Mouse (Mus musculus) limb, embryonic 15.5 days (tissue): Measurements from ENCODE around the gene Sost. TPM values are rescaled to one million over a fixed set of nuclear protein-coding genes. Genes with fewer than 3 reads are reported as not detected.

Source experiments
- ATAC-seq: fragments of 200-750 bp; cut with Nextera tagmentation; 2 replicates; pipeline ENCODE4 v1.8.0; 2017; ENCODE audit warnings: low read depth, moderate TSS enrichment; ENCODE audit not compliant: insufficient number of reproducible peaks, low FRiP score, low TSS enrichment
- H3K27ac ChIP-seq: fragments of 300-500 bp; sonication (generic); 2 replicates; pipeline ENCODE4 v1.5.1; 2015; ENCODE audit warnings: moderate library complexity, mild to moderate bottlenecking, inconsistent platforms
- H3K27me3 ChIP-seq: fragments of 300-500 bp; sonication (generic); 2 replicates; pipeline ENCODE4 v1.6.1; 2015; ENCODE audit warnings: inconsistent platforms
- H3K36me3 ChIP-seq: fragments of 300-500 bp; sonication (generic); 2 replicates; pipeline ENCODE4 v1.6.1; 2015; ENCODE audit warnings: inconsistent platforms
- H3K4me1 ChIP-seq: fragments of 300-500 bp; sonication (generic); 2 replicates; pipeline ENCODE4 v1.6.1; 2015; ENCODE audit warnings: inconsistent platforms
- H3K4me2 ChIP-seq: fragments of 300-500 bp; sonication (generic); 2 replicates; pipeline ENCODE4 v1.6.1; 2015; ENCODE audit warnings: mild to moderate bottlenecking, inconsistent platforms
- H3K4me3 ChIP-seq: fragments of 300-500 bp; sonication (generic); 2 replicates; pipeline ENCODE4 v1.5.1; 2015; ENCODE audit warnings: mild to moderate bottlenecking, inconsistent platforms
- H3K9ac ChIP-seq: fragments of 300-500 bp; sonication (generic); 2 replicates; pipeline ENCODE4 v1.6.1; 2015; ENCODE audit warnings: inconsistent platforms
- H3K9me3 ChIP-seq: fragments of 300-500 bp; sonication (generic); 2 replicates; pipeline ENCODE4 v1.6.1; 2016; ENCODE audit warnings: inconsistent platforms
- WGBS: fragments of 180-500 bp; shearing (Covaris S2); methylation state at CpG from one replicate; pipeline ENCODE4 v1.1.7; 2015; 5-methylcytosine and 5-hydroxymethylcytosine counted together
- polyA plus RNA-seq: library from polyadenylated mRNA; unstranded; fragments of >200 nt; fragmentation: Nextera tagmentation; extraction: Ambion mirVana; gene quantifications from 2 replicates; pipeline ENCODE4 v1.2.1, GENCODE M21; 2015

Sost gene
- polyA plus RNA-seq, 1 experiment from 2014 or later: 0.50 TPM

GRCm38 (mm10) chr11:101968311-101968710 lies 1.5 kb upstream of the Sost start:
- H3K4me2 ChIP-seq: no peak overlapping the region
- no peak overlapping the region for H3K27ac ChIP-seq
- no peaks in the 10 kb centered on the region for H3K9me3 ChIP-seq
- peaks cover 45% of the 10 kb centered on the region for H3K27me3 ChIP-seq
- ATAC-seq: no peak; the same call in 1 of the 2 replicates
- peaks cover 28% of the 10 kb centered on the region for H3K4me1 ChIP-seq
- H3K4me3 ChIP-seq: no peak overlapping the region
- H3K9ac ChIP-seq: no peak overlapping the region
- WGBS: 13% methylated on average over 7 of the region's 7 CpGs
- H3K36me3 ChIP-seq: no peaks in the 10 kb centered on the region

GRCm38 (mm10) chr11:101965553-101965952 lies 1.3 kb downstream of the Sost start:
- H3K27ac ChIP-seq: no peak overlapping the region
- no peaks in the 10 kb centered on the region for H3K9me3 ChIP-seq
- 2% methylated on average over 2 of the region's 2 CpGs for WGBS
- no peaks in the 10 kb centered on the region for H3K36me3 ChIP-seq
- no peak overlapping the region for H3K4me3 ChIP-seq
- no peak overlapping the region for H3K9ac ChIP-seq
- ATAC-seq: no peak
- no peak overlapping the region for H3K4me2 ChIP-seq
- H3K4me1 ChIP-seq: peaks cover 31% of the 10 kb centered on the region
- peaks cover 69% of the 10 kb centered on the region for H3K27me3 ChIP-seq

- Histone ChIP-seq H3K27ac (no peak overlapping the region), H3K4me2 (peak overlapping the region; percentile 98; the same call in 1 of the 2 replicates), H3K9me3 (no peaks in the 10 kb centered on the region), H3K4me1 (peaks cover 31% of the 10 kb centered on the region), H3K36me3 (no peaks in the 10 kb centered on the region), H3K4me3 (peak overlapping the region; percentile 52; the same call in 1 of the 2 replicates), H3K9ac (no peak overlapping the region), H3K27me3 (peaks cover 69% of the 10 kb centered on the region)
- WGBS: 11% methylated on average over 8 of the region's 8 CpGs
- ATAC-seq: no peak
Measured at GRCm38 (mm10) chr11:101964647-101965046, 2.2 kb downstream of the Sost start.

GRCm38 (mm10) chr11:101963473-101964291 lies 3.1 kb downstream of the Sost start:
- Histone ChIP-seq H3K4me2 (peak overlapping the region; percentile 98), H3K9me3 (no peaks in the 10 kb centered on the region), H3K27me3 (peaks cover 69% of the 10 kb centered on the region), H3K4me3 (peak overlapping the region; percentile 52), H3K4me1 (peaks cover 29% of the 10 kb centered on the region), H3K27ac (no peak overlapping the region), H3K9ac (peak overlapping the region; percentile 12; the same call in 1 of the 2 replicates), H3K36me3 (no peaks in the 10 kb centered on the region)
- under 1% methylated on average over 78 of the region's 78 CpGs for WGBS
- no peak for ATAC-seq

GRCm38 (mm10) chr11:101963043-101963442 lies 3.8 kb downstream of the Sost start:
- peaks cover 63% of the 10 kb centered on the region for H3K27me3 ChIP-seq
- H3K27ac ChIP-seq: no peak overlapping the region
- no peak for ATAC-seq
- no peak overlapping the region for H3K9ac ChIP-seq
- no peaks in the 10 kb centered on the region for H3K9me3 ChIP-seq
- WGBS: 3% methylated on average over 11 of the region's 11 CpGs
- H3K4me1 ChIP-seq: peaks cover 27% of the 10 kb centered on the region
- H3K4me2 ChIP-seq: peak overlapping the region; percentile 98
- peak overlapping the region; percentile 52 for H3K4me3 ChIP-seq
- H3K36me3 ChIP-seq: no peaks in the 10 kb centered on the region

GRCm38 (mm10) chr11:101957476-101957875 lies 9.3 kb downstream of the Sost start:
- no peaks in the 10 kb centered on the region for H3K9me3 ChIP-seq
- WGBS: 45% methylated on average over 5 of the region's 5 CpGs
- H3K9ac ChIP-seq: no peak overlapping the region
- no peak overlapping the region for H3K4me2 ChIP-seq
- peaks cover 6% of the 10 kb centered on the region for H3K4me1 ChIP-seq
- ATAC-seq: no peak
- H3K4me3 ChIP-seq: no peak overlapping the region
- no peak overlapping the region for H3K27ac ChIP-seq
- H3K36me3 ChIP-seq: no peaks in the 10 kb centered on the region
- peaks cover 15% of the 10 kb centered on the region for H3K27me3 ChIP-seq

- Histone ChIP-seq H3K36me3 (no peaks in the 10 kb centered on the region), H3K4me1 (peaks cover 7% of the 10 kb centered on the region), H3K4me3 (no peak overlapping the region), H3K9me3 (no peaks in the 10 kb centered on the region), H3K9ac (no peak overlapping the region), H3K4me2 (no peak overlapping the region), H3K27ac (no peak overlapping the region), H3K27me3 (no peaks in the 10 kb centered on the region)
- 54% methylated on average over 4 of the region's 4 CpGs for WGBS
- no peak for ATAC-seq
Measured at GRCm38 (mm10) chr11:101953441-101953840, 13.4 kb downstream of the Sost start.

- Histone ChIP-seq H3K4me1 (peaks cover 7% of the 10 kb centered on the region), H3K4me2 (no peak overlapping the region), H3K27me3 (no peaks in the 10 kb centered on the region), H3K27ac (peak overlapping the region; percentile 29; the same call in 1 of the 2 replicates), H3K4me3 (no peak overlapping the region), H3K9ac (no peak overlapping the region), H3K9me3 (no peaks in the 10 kb centered on the region), H3K36me3 (no peaks in the 10 kb centered on the region)
- WGBS: 30% methylated on average over 24 of the region's 24 CpGs
- ATAC-seq: no peak
Measured at GRCm38 (mm10) chr11:101952541-101953341, 14.1 kb downstream of the Sost start.

- WGBS: 89% methylated on average over 5 of the region's 5 CpGs
- no peaks in the 10 kb centered on the region for H3K36me3 ChIP-seq
- ATAC-seq: no peak
Measured at GRCm38 (mm10) chr11:101950021-101950420, 16.8 kb downstream of the Sost start.

GRCm38 (mm10) chr11:101946525-101946924 lies 20.3 kb downstream of the Sost start:
- Histone ChIP-seq H3K4me2 (no peak overlapping the region), H3K4me1 (no peaks in the 10 kb centered on the region), H3K9ac (no peak overlapping the region), H3K27me3 (no peaks in the 10 kb centered on the region), H3K27ac (no peak overlapping the region), H3K4me3 (no peak overlapping the region), H3K9me3 (no peaks in the 10 kb centered on the region), H3K36me3 (no peaks in the 10 kb centered on the region)
- 30% methylated on average over 5 of the region's 5 CpGs for WGBS
- ATAC-seq: peak; percentile 35; the same call in 1 of the 2 replicates

More at GRCm38 (mm10) chr11:101950021-101950420, 16.8 kb downstream of the Sost start:
- Histone ChIP-seq H3K9ac (no peak overlapping the region), H3K9me3 (no peaks in the 10 kb centered on the region), H3K4me1 (peaks cover 7% of the 10 kb centered on the region), H3K4me2 (no peak overlapping the region), H3K27me3 (no peaks in the 10 kb centered on the region), H3K4me3 (no peak overlapping the region), H3K27ac (no peak overlapping the region)

- no peak overlapping the region for H3K27ac ChIP-seq
- no peak overlapping the region for H3K9ac ChIP-seq
- 32% methylated on average over 3 of the region's 3 CpGs for WGBS
- ATAC-seq: no peak
- no peak overlapping the region for H3K4me3 ChIP-seq
- H3K4me1 ChIP-seq: no peaks in the 10 kb centered on the region
- no peaks in the 10 kb centered on the region for H3K9me3 ChIP-seq
- peaks cover 8% of the 10 kb centered on the region; the same call in 1 of the 2 replicates for H3K27me3 ChIP-seq
- H3K36me3 ChIP-seq: no peaks in the 10 kb centered on the region
- no peak overlapping the region for H3K4me2 ChIP-seq
Measured at GRCm38 (mm10) chr11:101943055-101943454, 23.8 kb downstream of the Sost start.

GRCm38 (mm10) chr11:101937108-101937507 lies 29.7 kb downstream of the Sost start:
- ATAC-seq: no peak
- H3K4me1 ChIP-seq: peaks cover 15% of the 10 kb centered on the region
- H3K4me2 ChIP-seq: peak overlapping the region; percentile 77
- no peak overlapping the region for H3K27ac ChIP-seq
- peak overlapping the region; percentile 41 for H3K4me3 ChIP-seq
- 1% methylated on average over 32 of the region's 32 CpGs for WGBS
- H3K9ac ChIP-seq: peak overlapping the region; percentile 28; the same call in 1 of the 2 replicates
- peaks cover 28% of the 10 kb centered on the region; the same call in 1 of the 2 replicates for H3K27me3 ChIP-seq
- H3K9me3 ChIP-seq: no peaks in the 10 kb centered on the region
- H3K36me3 ChIP-seq: no peaks in the 10 kb centered on the region
